Mouse (Mus musculus): ENCODE results near the gene Srrm4. TPM values are rescaled to one million over a fixed set of nuclear protein-coding genes. Genes with fewer than 3 reads are reported as not detected.

Gene Srrm4
- polyA plus RNA-seq, 1 experiment = not detected

DNA sequence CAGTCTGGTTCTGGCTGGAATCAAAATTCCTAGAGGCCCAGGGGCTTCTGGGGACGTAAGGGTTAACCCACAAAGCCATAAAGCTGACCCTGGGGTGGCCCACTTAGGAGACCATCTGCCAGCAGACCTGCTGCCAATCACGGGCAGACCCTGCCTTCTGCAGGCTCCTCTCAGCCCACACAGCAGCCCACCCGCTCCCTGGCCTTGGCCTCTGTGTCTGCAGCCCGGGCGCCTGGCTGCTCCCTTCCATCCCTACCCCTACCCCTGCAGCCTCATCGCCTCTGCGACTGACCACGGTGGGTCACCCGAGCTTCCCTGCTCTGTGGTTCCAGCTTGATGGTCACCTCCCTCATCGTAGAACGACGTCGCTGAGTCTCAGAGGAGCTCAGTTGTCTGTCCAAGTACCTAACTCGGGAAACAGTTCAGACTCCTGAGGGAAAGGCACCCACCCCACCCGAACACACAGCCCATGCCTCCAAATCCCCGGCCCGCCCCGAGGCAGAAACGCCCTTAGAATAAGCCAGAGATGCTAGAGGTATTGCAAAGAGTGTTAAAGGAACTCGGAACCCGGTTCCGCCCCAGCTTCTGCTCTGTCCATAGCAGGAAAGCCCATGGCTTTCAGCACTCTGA lies 20.3 kb downstream of the Srrm4 start:
- TF ChIP-seq CTCF (IDR thresholded peaks at IDR 0.05; ENCODE audit: low read depth, low read length) = no peak
- no peak for TF ChIP-seq POLR2A (IDR thresholded peaks at IDR 0.05; ENCODE audit: borderline replicate concordance, low read depth, low read length)
- Histone ChIP-seq H3K4me3 (ENCODE audit: insufficient read depth, low read length) (no peak overlapping the region), H3K27ac (ENCODE audit: insufficient read depth, low read depth, low read length) (no peak overlapping the region), H3K4me1 (ENCODE audit: control insufficient read depth, insufficient read depth, low read length) (no peaks in the 10 kb centered on the region)

GRCm38 (mm10) chr5:116570566-116570965 lies 21.1 kb downstream of the Srrm4 start:
- H3K4me3 ChIP-seq (ENCODE audit: insufficient read depth, low read length) = no peak overlapping the region
- H3K27ac ChIP-seq (ENCODE audit: insufficient read depth, low read depth, low read length) = no peak overlapping the region
- no peaks in the 10 kb centered on the region for H3K4me1 ChIP-seq (ENCODE audit: control insufficient read depth, insufficient read depth, low read length)
- TF ChIP-seq POLR2A (IDR thresholded peaks at IDR 0.05; ENCODE audit: borderline replicate concordance, low read depth, low read length) (no peak), CTCF (IDR thresholded peaks at IDR 0.05; ENCODE audit: low read depth, low read length) (no peak)

GRCm38 (mm10) chr5:116569629-116570028 lies 22.0 kb downstream of the Srrm4 start:
- TF ChIP-seq POLR2A (IDR thresholded peaks at IDR 0.05; ENCODE audit: borderline replicate concordance, low read depth, low read length) = no peak
- TF ChIP-seq CTCF (IDR thresholded peaks at IDR 0.05; ENCODE audit: low read depth, low read length) = no peak
- Histone ChIP-seq H3K4me1 (ENCODE audit: control insufficient read depth, insufficient read depth, low read length) (no peaks in the 10 kb centered on the region), H3K4me3 (ENCODE audit: insufficient read depth, low read length) (no peak overlapping the region), H3K27ac (ENCODE audit: insufficient read depth, low read depth, low read length) (no peak overlapping the region)

DNA sequence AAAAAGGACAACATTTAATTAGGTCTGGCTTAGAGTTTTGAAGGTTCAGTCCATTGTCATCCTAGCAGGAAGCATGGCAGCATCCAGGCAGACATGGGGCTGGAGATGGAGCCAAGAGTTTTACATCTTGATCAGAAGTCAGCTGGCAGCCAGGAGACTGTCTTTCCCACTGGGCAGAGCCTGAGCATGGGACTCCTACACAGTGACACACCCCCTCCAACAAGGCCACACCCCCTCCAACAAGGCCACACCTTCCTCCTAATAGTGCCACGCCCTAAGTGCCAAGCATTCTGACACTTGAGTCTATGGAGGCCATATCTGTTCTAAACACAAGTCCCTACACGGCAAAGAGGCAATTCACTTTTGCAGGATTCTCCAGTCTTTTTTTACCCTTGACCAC lies 23.6 kb downstream of the Srrm4 start:
- H3K27ac ChIP-seq (ENCODE audit: insufficient read depth, low read depth, low read length) = no peak overlapping the region
- no peaks in the 10 kb centered on the region for H3K4me1 ChIP-seq (ENCODE audit: control insufficient read depth, insufficient read depth, low read length)
- no peak for TF ChIP-seq POLR2A (IDR thresholded peaks at IDR 0.05; ENCODE audit: borderline replicate concordance, low read depth, low read length)
- no peak for TF ChIP-seq CTCF (IDR thresholded peaks at IDR 0.05; ENCODE audit: low read depth, low read length)
- no peak overlapping the region for H3K4me3 ChIP-seq (ENCODE audit: insufficient read depth, low read length)

DNA sequence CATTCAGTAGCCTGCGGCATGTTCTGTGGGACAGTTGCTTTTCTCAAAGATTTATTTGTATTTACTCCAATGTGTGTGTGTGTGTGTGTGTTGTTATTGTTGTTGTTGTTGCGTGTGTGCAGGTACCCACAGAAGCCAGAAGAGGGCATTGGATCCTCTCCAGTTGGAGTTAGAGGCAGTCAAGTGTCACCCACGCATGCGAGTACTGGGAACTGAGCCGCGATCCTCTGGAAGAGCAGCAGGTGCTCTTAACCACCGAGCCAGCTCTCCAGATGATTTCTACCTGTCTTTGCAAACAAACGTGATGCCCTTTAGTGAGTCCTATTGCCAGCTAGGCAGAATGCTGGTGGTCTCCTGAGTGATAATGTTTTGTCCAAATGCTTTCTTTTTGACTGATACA lies 24.3 kb downstream of the Srrm4 start:
- no peak for TF ChIP-seq POLR2A (IDR thresholded peaks at IDR 0.05; ENCODE audit: borderline replicate concordance, low read depth, low read length)
- no peak for TF ChIP-seq CTCF (IDR thresholded peaks at IDR 0.05; ENCODE audit: low read depth, low read length)
- Histone ChIP-seq H3K4me1 (ENCODE audit: control insufficient read depth, insufficient read depth, low read length) (no peaks in the 10 kb centered on the region), H3K4me3 (ENCODE audit: insufficient read depth, low read length) (no peak overlapping the region), H3K27ac (ENCODE audit: insufficient read depth, low read depth, low read length) (no peak overlapping the region)

- no peak overlapping the region for H3K27ac ChIP-seq (ENCODE audit: insufficient read depth, low read depth, low read length)
- no peak overlapping the region for H3K4me3 ChIP-seq (ENCODE audit: insufficient read depth, low read length)
- TF ChIP-seq CTCF (IDR thresholded peaks at IDR 0.05; ENCODE audit: low read depth, low read length) (no peak), POLR2A (IDR thresholded peaks at IDR 0.05; ENCODE audit: borderline replicate concordance, low read depth, low read length) (no peak)
- no peaks in the 10 kb centered on the region for H3K4me1 ChIP-seq (ENCODE audit: control insufficient read depth, insufficient read depth, low read length)
Measured at GRCm38 (mm10) chr5:116566385-116567045, 25.1 kb downstream of the Srrm4 start.

DNA sequence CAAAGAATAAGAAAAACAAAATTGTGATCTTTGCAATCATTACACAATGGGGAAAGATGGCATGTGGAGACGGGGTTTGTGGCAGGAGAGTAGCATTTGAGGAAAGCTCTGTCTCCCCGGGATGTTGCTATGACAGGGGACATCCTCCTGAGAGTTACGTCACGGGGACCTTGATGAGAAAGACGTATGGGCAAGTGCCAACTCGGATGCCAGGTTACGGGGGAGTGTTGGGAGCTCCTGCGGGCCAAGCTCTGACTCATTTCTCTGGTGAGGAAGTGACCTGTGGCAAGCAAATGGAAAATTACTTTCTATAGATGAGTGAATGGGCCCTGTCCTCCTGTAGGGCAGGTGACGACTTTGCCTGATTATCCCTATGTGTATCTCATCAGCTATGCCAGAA lies 26.0 kb downstream of the Srrm4 start:
- TF ChIP-seq POLR2A (IDR thresholded peaks at IDR 0.05; ENCODE audit: borderline replicate concordance, low read depth, low read length) (no peak), CTCF (IDR thresholded peaks at IDR 0.05; ENCODE audit: low read depth, low read length) (no peak)
- Histone ChIP-seq H3K27ac (ENCODE audit: insufficient read depth, low read depth, low read length) (no peak overlapping the region), H3K4me1 (ENCODE audit: control insufficient read depth, insufficient read depth, low read length) (no peaks in the 10 kb centered on the region), H3K4me3 (ENCODE audit: insufficient read depth, low read length) (no peak overlapping the region)

DNA sequence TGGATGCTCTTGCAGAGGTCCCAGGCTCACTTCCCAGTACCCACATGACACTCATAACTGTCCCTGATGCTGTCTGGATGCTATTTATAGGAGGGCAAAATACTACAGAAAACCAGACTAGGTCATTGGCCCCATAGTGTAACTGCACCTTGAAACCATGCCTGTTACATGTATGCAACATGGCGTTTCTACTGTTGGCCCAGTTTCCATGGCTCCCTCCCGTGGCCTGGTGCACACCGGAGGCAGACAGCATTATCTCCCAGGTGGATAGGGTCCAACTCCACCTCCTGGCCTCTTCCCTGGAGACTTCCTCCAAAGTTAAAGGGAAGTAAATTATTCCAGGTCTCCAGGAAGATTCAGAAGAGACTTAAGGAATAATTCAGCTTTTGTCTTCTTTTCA lies 27.2 kb downstream of the Srrm4 start:
- no peak overlapping the region for H3K4me3 ChIP-seq (ENCODE audit: insufficient read depth, low read length)
- TF ChIP-seq CTCF (IDR thresholded peaks at IDR 0.05; ENCODE audit: low read depth, low read length) (no peak), POLR2A (IDR thresholded peaks at IDR 0.05; ENCODE audit: borderline replicate concordance, low read depth, low read length) (no peak)

GRCm38 (mm10) chr5:116563713-116564112 lies 27.9 kb downstream of the Srrm4 start:
- Histone ChIP-seq H3K4me3 (ENCODE audit: insufficient read depth, low read length) (no peak overlapping the region), H3K27ac (ENCODE audit: insufficient read depth, low read depth, low read length) (no peak overlapping the region), H3K4me1 (ENCODE audit: control insufficient read depth, insufficient read depth, low read length) (no peaks in the 10 kb centered on the region)
- no peak for TF ChIP-seq POLR2A (IDR thresholded peaks at IDR 0.05; ENCODE audit: borderline replicate concordance, low read depth, low read length)
- TF ChIP-seq CTCF (IDR thresholded peaks at IDR 0.05; ENCODE audit: low read depth, low read length) = no peak

More for the DNA sequence above, 27.2 kb downstream of the Srrm4 start:
- H3K27ac ChIP-seq (ENCODE audit: insufficient read depth, low read depth, low read length) = no peak overlapping the region
- H3K4me1 ChIP-seq (ENCODE audit: control insufficient read depth, insufficient read depth, low read length) = no peaks in the 10 kb centered on the region

- TF ChIP-seq CTCF (IDR thresholded peaks at IDR 0.05; ENCODE audit: low read depth, low read length) = no peak
- TF ChIP-seq POLR2A (IDR thresholded peaks at IDR 0.05; ENCODE audit: borderline replicate concordance, low read depth, low read length) = no peak
- H3K4me3 ChIP-seq (ENCODE audit: insufficient read depth, low read length) = no peak overlapping the region
- no peak overlapping the region for H3K27ac ChIP-seq (ENCODE audit: insufficient read depth, low read depth, low read length)
- H3K4me1 ChIP-seq (ENCODE audit: control insufficient read depth, insufficient read depth, low read length) = no peaks in the 10 kb centered on the region
Measured at GRCm38 (mm10) chr5:116559091-116559490, 32.5 kb downstream of the Srrm4 start.
